In the genomic region with DNA sequence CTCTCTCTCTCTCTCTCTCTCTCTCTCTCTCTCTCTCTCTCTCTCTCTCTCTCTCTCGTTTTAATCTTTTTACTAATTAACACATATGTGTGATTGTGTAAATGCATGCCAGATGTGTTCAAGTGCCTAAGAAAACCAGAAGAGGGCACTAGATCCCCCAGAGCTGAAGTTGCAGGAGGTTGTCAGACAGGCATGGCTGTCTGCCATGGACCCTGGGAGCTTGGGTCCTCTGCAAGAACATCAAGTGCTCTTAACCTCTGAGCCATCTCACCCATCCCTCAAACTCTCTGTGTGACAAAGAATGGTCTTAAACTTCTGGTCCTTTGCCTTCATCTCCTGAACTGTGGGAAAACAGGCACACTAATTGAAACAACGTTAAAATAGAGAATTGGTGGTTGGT, we compare ENCODE assay signal across 26 mouse cellular contexts. TPM values are rescaled to one million over a fixed set of nuclear protein-coding genes. Genes with fewer than 3 reads are reported as not detected.
DNase-seq lines count a peak whose midpoint lies in the region; ATAC-seq and TF ChIP-seq lines count a peak whose summit lies in the region.
"Had no signal": no experiment of that assay in that cellular context is flagged by ENCODE, and none has a peak within 500 bp of the region (broad histone marks: within the 10 kb centered on the region; RNA-seq: fewer than 3 reads in every experiment).

No protein-coding gene starts in this region.

- no peak for ATAC-seq in kidney, postnatal 0 days (replicated peaks; ENCODE audit: low FRiP score, low read depth)
- ATAC-seq in kidney, embryonic 15.5 days (replicated peaks; ENCODE audit: low FRiP score): no peak
- ATAC-seq in midbrain, embryonic 11.5 days (ENCODE audit: low FRiP score): no peak
- no peak for ATAC-seq in midbrain, embryonic 16.5 days
- ATAC-seq: forebrain, postnatal 0 days; intestine, embryonic 15.5 days had no signal

- no peak overlapping the region for H3K4me2 ChIP-seq in kidney, postnatal 0 days (ENCODE audit: low read length)
- H3K4me2 ChIP-seq in kidney, embryonic 15.5 days: no peak overlapping the region
- no peak overlapping the region for H3K4me2 ChIP-seq in midbrain, embryonic 11.5 days
- no peak overlapping the region for H3K4me2 ChIP-seq in midbrain, embryonic 16.5 days (ENCODE audit: low read length)
- H3K4me2 ChIP-seq: embryonic facial prominence, embryonic 13.5 days; hindbrain, embryonic 12.5 days; intestine, embryonic 15.5 days had no signal

- H3K4me3 ChIP-seq in kidney, postnatal 0 days (replicated peaks; ENCODE audit: low read depth, low read length): no peak overlapping the region
- no peak overlapping the region for H3K4me3 ChIP-seq in kidney, embryonic 15.5 days (replicated peaks)
- no peak overlapping the region for H3K4me3 ChIP-seq in midbrain, embryonic 11.5 days (ENCODE audit: low read depth, low read length)
- H3K4me3 ChIP-seq in midbrain, embryonic 16.5 days (ENCODE audit: low read depth, low read length): no peak overlapping the region
- H3K4me3 ChIP-seq in MEL (ENCODE audit: control insufficient read depth in 1 of 2, insufficient read depth in 1 of 2, low read depth in 2 of 2, low read length in 2 of 2): no peak overlapping the region
- H3K4me3 ChIP-seq: embryonic facial prominence, embryonic 13.5 days; hindbrain, embryonic 12.5 days; intestine, embryonic 15.5 days had no signal

- no peak for DNase-seq in kidney, postnatal 0 days (ENCODE audit: low spot score)
- DNase-seq in midbrain, embryonic 11.5 days (ENCODE audit: low spot score, missing footprints): peak; percentile 56
- peak; percentile 48 for DNase-seq in MEL (ENCODE audit: low read depth, low spot score)
- peak; percentile 30 for DNase-seq in naive thymus-derived CD4-positive, alpha-beta T cell, adult 2 months (ENCODE audit: low read depth)
- DNase-seq in adrenal gland, postnatal 4 days (ENCODE audit: low spot score in 2 of 2): no peak
- DNase-seq in left cerebral cortex, adult 9 months (ENCODE audit: low spot score in 2 of 2): no peak
- DNase-seq: adrenal gland, postnatal 10 days; cerebellum, adult 9-10 months; forebrain, postnatal 0 days; lung, adult 2 months; midbrain, embryonic 14.5 days; thymus, adult 2 months had no signal

- no peak; the same call in 1 of the 2 replicates for TF ChIP-seq RAD21 in MEL (IDR thresholded peaks at IDR 0.05; ENCODE audit: low read depth, low read length)

- TF ChIP-seq CTCF in kidney, postnatal 0 days (IDR thresholded peaks at IDR 0.05; ENCODE audit: low read depth): peak; percentile 26; the same call in 1 of the 2 replicates
- peak; percentile 21 to 45 (median 36); a peak in 5 of 6 replicates for TF ChIP-seq CTCF in MEL (IDR thresholded peaks at IDR 0.05 in 2 of 3, conservative IDR thresholded peaks at IDR 0.05 in 1 of 3; ENCODE audit: control insufficient read depth in 1 of 3, insufficient read depth in 1 of 3, low read depth in 2 of 3, low read length in 3 of 3, poor library complexity in 1 of 3, severe bottlenecking in 1 of 3)

- WGBS in kidney, postnatal 0 days: 66% methylated on average over 2 of the region's 2 CpGs
- WGBS in kidney, embryonic 15.5 days: 56% methylated on average over 2 of the region's 2 CpGs
- WGBS in midbrain, embryonic 11.5 days: 78% methylated on average over 2 of the region's 2 CpGs
- WGBS in midbrain, embryonic 16.5 days: 60% methylated on average over 2 of the region's 2 CpGs

- no peak overlapping the region for H3K27ac ChIP-seq in kidney, postnatal 0 days
- no peak overlapping the region for H3K27ac ChIP-seq in kidney, embryonic 15.5 days
- no peak overlapping the region for H3K27ac ChIP-seq in midbrain, embryonic 11.5 days (ENCODE audit: low read depth, low read length)
- no peak overlapping the region for H3K27ac ChIP-seq in midbrain, embryonic 16.5 days (ENCODE audit: low read length)
- no peak overlapping the region for H3K27ac ChIP-seq in MEL (ENCODE audit: control insufficient read depth, low read depth, low read length)
- H3K27ac ChIP-seq: embryonic facial prominence, embryonic 13.5 days; hindbrain, embryonic 12.5 days; intestine, embryonic 15.5 days had no signal

- H3K4me1 ChIP-seq in kidney, postnatal 0 days (replicated peaks; ENCODE audit: insufficient read depth, low read length): no peaks in the 10 kb centered on the region
- peaks cover 11% of the 10 kb centered on the region for H3K4me1 ChIP-seq in kidney, embryonic 15.5 days
- H3K4me1 ChIP-seq in midbrain, embryonic 11.5 days (ENCODE audit: control insufficient read depth, insufficient read depth, low read length): no peaks in the 10 kb centered on the region
- H3K4me1 ChIP-seq in midbrain, embryonic 16.5 days (ENCODE audit: control insufficient read depth, insufficient read depth, low read length): no peaks in the 10 kb centered on the region
- H3K4me1 ChIP-seq in MEL (ENCODE audit: control insufficient read depth in 1 of 2, insufficient read depth in 2 of 2, low read length in 2 of 2): no peaks in the 10 kb centered on the region
- H3K4me1 ChIP-seq: hindbrain, embryonic 12.5 days had no signal

- H3K36me3 ChIP-seq in kidney, postnatal 0 days (ENCODE audit: insufficient read depth, low read length): no peaks in the 10 kb centered on the region
- H3K36me3 ChIP-seq in kidney, embryonic 15.5 days: no peaks in the 10 kb centered on the region
- H3K36me3 ChIP-seq in midbrain, embryonic 11.5 days (ENCODE audit: control insufficient read depth, insufficient read depth, low read length): no peaks in the 10 kb centered on the region
- no peaks in the 10 kb centered on the region for H3K36me3 ChIP-seq in midbrain, embryonic 16.5 days (ENCODE audit: control insufficient read depth, insufficient read depth, low read length)
- H3K36me3 ChIP-seq in MEL (ENCODE audit: control insufficient read depth in 1 of 2, insufficient read depth in 2 of 2, low read length in 2 of 2): peaks cover 0 to 3% of the 10 kb centered on the region in 2 experiments; a peak in 1 of 4 replicates
- H3K36me3 ChIP-seq: embryonic facial prominence, embryonic 13.5 days; hindbrain, embryonic 12.5 days; intestine, embryonic 15.5 days had no signal

- H3K9me3 ChIP-seq in kidney, postnatal 0 days (replicated peaks; ENCODE audit: low read length): no peaks in the 10 kb centered on the region
- no peaks in the 10 kb centered on the region for H3K9me3 ChIP-seq in kidney, embryonic 15.5 days (replicated peaks)
- no peaks in the 10 kb centered on the region for H3K9me3 ChIP-seq in midbrain, embryonic 11.5 days (ENCODE audit: control insufficient read depth, low read length)
- H3K9me3 ChIP-seq in midbrain, embryonic 16.5 days (replicated peaks; ENCODE audit: control insufficient read depth, low read length, poor library complexity, severe bottlenecking): no peaks in the 10 kb centered on the region
- H3K9me3 ChIP-seq in MEL (replicated peaks; ENCODE audit: insufficient read depth, low read length): no peaks in the 10 kb centered on the region
- H3K9me3 ChIP-seq: embryonic facial prominence, embryonic 13.5 days; hindbrain, embryonic 12.5 days; intestine, embryonic 15.5 days had no signal

- H3K79me2 ChIP-seq in MEL (ENCODE audit: control insufficient read depth, insufficient read depth, low read length, poor library complexity): no peaks in the 10 kb centered on the region

- TF ChIP-seq EP300 in MEL (IDR thresholded peaks at IDR 0.05; ENCODE audit: low read depth in 1 of 2, low read length in 2 of 2): no peak

- no peak overlapping the region for H3K9ac ChIP-seq in kidney, postnatal 0 days (ENCODE audit: low read depth, low read length)
- H3K9ac ChIP-seq in kidney, embryonic 15.5 days: no peak overlapping the region
- no peak overlapping the region for H3K9ac ChIP-seq in midbrain, embryonic 11.5 days (ENCODE audit: low read length)
- H3K9ac ChIP-seq in midbrain, embryonic 16.5 days (ENCODE audit: low read depth, low read length): no peak overlapping the region
- no peak overlapping the region for H3K9ac ChIP-seq in MEL (ENCODE audit: control insufficient read depth, low read depth, low read length, poor library complexity, severe bottlenecking)
- H3K9ac ChIP-seq: embryonic facial prominence, embryonic 13.5 days; forebrain, postnatal 0 days; hindbrain, embryonic 12.5 days; intestine, embryonic 15.5 days had no signal

- no peak for TF ChIP-seq POLR2A in MEL (IDR thresholded peaks at IDR 0.05; ENCODE audit: control insufficient read depth in 1 of 2, insufficient read depth in 1 of 2, low read depth in 1 of 2, low read length in 2 of 2, poor library complexity in 1 of 2)

- no peaks in the 10 kb centered on the region for H3K27me3 ChIP-seq in kidney, postnatal 0 days (ENCODE audit: insufficient read depth, low read length)
- H3K27me3 ChIP-seq in kidney, embryonic 15.5 days: no peaks in the 10 kb centered on the region
- H3K27me3 ChIP-seq in midbrain, embryonic 11.5 days (ENCODE audit: control insufficient read depth, insufficient read depth, low read length): no peaks in the 10 kb centered on the region
- no peaks in the 10 kb centered on the region for H3K27me3 ChIP-seq in midbrain, embryonic 16.5 days (ENCODE audit: control insufficient read depth, insufficient read depth, low read depth, low read length)
- no peaks in the 10 kb centered on the region for H3K27me3 ChIP-seq in MEL (ENCODE audit: control insufficient read depth in 1 of 2, insufficient read depth in 2 of 2, low read length in 2 of 2)
- H3K27me3 ChIP-seq: embryonic facial prominence, embryonic 13.5 days; hindbrain, embryonic 12.5 days; intestine, embryonic 15.5 days had no signal

RNA-seq across cellular contexts. Expression of a gene that starts 11.4 kb away (rescaled TPM):
- polyA plus RNA-seq in kidney, postnatal 0 days (2015; fragmentation: Nextera tagmentation; extraction: Ambion mirVana): not detected in 2 replicates
- not detected in 2 replicates for polyA plus RNA-seq in kidney, embryonic 15.5 days (2015; fragmentation: Nextera tagmentation; extraction: Ambion mirVana)
- polyA plus RNA-seq in midbrain, embryonic 11.5 days (2014; fragmentation: Nextera tagmentation; extraction: Ambion mirVana): not detected in 2 replicates
- polyA plus RNA-seq in midbrain, embryonic 16.5 days (2015; fragmentation: Nextera tagmentation; extraction: Ambion mirVana): not detected in 2 replicates
- not detected in 2 replicates for total RNA-seq in MEL (2012; rRNA removed)
- polyA plus RNA-seq in MEL (2012; ENCODE audit: insufficient read depth in 1 of 2, insufficient read length in 2 of 2, low read depth in 1 of 2, low replicate concordance in 2 of 2, missing spikeins in 1 of 2): not detected
- total RNA-seq in adrenal gland, postnatal 4 days (2021): not detected
- total RNA-seq: adrenal gland, postnatal 10 days; ES-E14; forebrain, postnatal 0 days; gastrocnemius, adult 18-20 months; granulocyte monocyte progenitor cell, adult 5-6 weeks; layer of hippocampus, adult 18-20 months; left cerebral cortex, adult 18-20 months had no signal
- polyA plus RNA-seq: embryonic facial prominence, embryonic 13.5 days; forebrain, postnatal 0 days; heart, embryonic 16.5 days; hindbrain, embryonic 12.5 days; intestine, embryonic 15.5 days; limb, embryonic 11.5 days; midbrain, embryonic 14.5 days; small intestine, adult 2 months; thymus, adult 2 months; urinary bladder, adult 2 months had no signal

RNA-seq across cellular contexts. Expression of a gene that starts 29.2 kb away (rescaled TPM):
- polyA plus RNA-seq in kidney, postnatal 0 days (2015; fragmentation: Nextera tagmentation; extraction: Ambion mirVana): 0.30 and 0.51 TPM in 2 replicates
- 0.12 and 0.16 TPM in 2 replicates for polyA plus RNA-seq in kidney, embryonic 15.5 days (2015; fragmentation: Nextera tagmentation; extraction: Ambion mirVana)
- polyA plus RNA-seq in midbrain, embryonic 11.5 days (2014; fragmentation: Nextera tagmentation; extraction: Ambion mirVana): 0.07 and 0.15 TPM in 2 replicates
- 0.08 and 0.09 TPM in 2 replicates for polyA plus RNA-seq in midbrain, embryonic 16.5 days (2015; fragmentation: Nextera tagmentation; extraction: Ambion mirVana)
- total RNA-seq in MEL (2012; rRNA removed): 0.92 and 1.7 TPM in 2 replicates
- polyA plus RNA-seq in MEL (2012; ENCODE audit: insufficient read depth in 1 of 2, insufficient read length in 2 of 2, low read depth in 1 of 2, low replicate concordance in 2 of 2, missing spikeins in 1 of 2): under 1 TPM in 1 of 2 experiments, not detected in 1; 0.11 TPM
- total RNA-seq in adrenal gland, postnatal 4 days (2021): under 1 TPM; 0.45 to 0.68 TPM
- total RNA-seq: gastrocnemius, adult 18-20 months; layer of hippocampus, adult 18-20 months; left cerebral cortex, adult 18-20 months had no signal
- polyA plus RNA-seq: hindbrain, embryonic 12.5 days; midbrain, embryonic 14.5 days had no signal

RNA-seq across cellular contexts. Expression of a gene that starts 52.9 kb away (rescaled TPM):
- polyA plus RNA-seq in kidney, postnatal 0 days (2015; fragmentation: Nextera tagmentation; extraction: Ambion mirVana): 487 TPM in 2 replicates
- 446 and 449 TPM in 2 replicates for polyA plus RNA-seq in kidney, embryonic 15.5 days (2015; fragmentation: Nextera tagmentation; extraction: Ambion mirVana)
- polyA plus RNA-seq in midbrain, embryonic 11.5 days (2014; fragmentation: Nextera tagmentation; extraction: Ambion mirVana): 316 and 328 TPM in 2 replicates
- polyA plus RNA-seq in midbrain, embryonic 16.5 days (2015; fragmentation: Nextera tagmentation; extraction: Ambion mirVana): 434 and 444 TPM in 2 replicates
- total RNA-seq in MEL (2012; rRNA removed): 141 and 166 TPM in 2 replicates
- 100 to 1,000 TPM; 108 to 423 TPM for polyA plus RNA-seq in MEL (2012; ENCODE audit: insufficient read depth in 1 of 2, insufficient read length in 2 of 2, low read depth in 1 of 2, low replicate concordance in 2 of 2, missing spikeins in 1 of 2)
- 100 to 1,000 TPM; 198 to 205 TPM for total RNA-seq in adrenal gland, postnatal 4 days (2021)

RNA-seq across cellular contexts. Expression of a gene that starts 57.7 kb away (rescaled TPM):
- polyA plus RNA-seq in kidney, postnatal 0 days (2015; fragmentation: Nextera tagmentation; extraction: Ambion mirVana): 0.07 and 0.18 TPM in 2 replicates
- 0.17 and 0.40 TPM in 2 replicates for polyA plus RNA-seq in kidney, embryonic 15.5 days (2015; fragmentation: Nextera tagmentation; extraction: Ambion mirVana)
- 0.22 and 0.25 TPM in 2 replicates for polyA plus RNA-seq in midbrain, embryonic 11.5 days (2014; fragmentation: Nextera tagmentation; extraction: Ambion mirVana)
- polyA plus RNA-seq in midbrain, embryonic 16.5 days (2015; fragmentation: Nextera tagmentation; extraction: Ambion mirVana): 0.17 and 0.49 TPM in 2 replicates
- 0.04 TPM in 1 of 2 replicates, not detected in the other for total RNA-seq in MEL (2012; rRNA removed)
- polyA plus RNA-seq in MEL (2012; ENCODE audit: insufficient read depth in 1 of 2, insufficient read length in 2 of 2, low read depth in 1 of 2, low replicate concordance in 2 of 2, missing spikeins in 1 of 2): under 1 TPM in 1 of 2 experiments, not detected in 1; 0.10 TPM
- total RNA-seq in adrenal gland, postnatal 4 days (2021): 1 to 10 TPM; 3.9 to 4.0 TPM
- total RNA-seq: ES-E14; forebrain, postnatal 0 days; layer of hippocampus, adult 18-20 months; left cerebral cortex, adult 18-20 months had no signal
- polyA plus RNA-seq: small intestine, adult 2 months had no signal

RNA-seq across cellular contexts. Expression of a gene that starts 58.8 kb away (rescaled TPM):
- 65.4 and 71.8 TPM in 2 replicates for polyA plus RNA-seq in kidney, postnatal 0 days (2015; fragmentation: Nextera tagmentation; extraction: Ambion mirVana)
- 62.7 and 70.9 TPM in 2 replicates for polyA plus RNA-seq in kidney, embryonic 15.5 days (2015; fragmentation: Nextera tagmentation; extraction: Ambion mirVana)
- 6.9 and 9.3 TPM in 2 replicates for polyA plus RNA-seq in midbrain, embryonic 11.5 days (2014; fragmentation: Nextera tagmentation; extraction: Ambion mirVana)
- 8.2 and 11.8 TPM in 2 replicates for polyA plus RNA-seq in midbrain, embryonic 16.5 days (2015; fragmentation: Nextera tagmentation; extraction: Ambion mirVana)
- total RNA-seq in MEL (2012; rRNA removed): not detected in 2 replicates
- under 1 TPM in 1 of 2 experiments, not detected in 1; 0.11 TPM for polyA plus RNA-seq in MEL (2012; ENCODE audit: insufficient read depth in 1 of 2, insufficient read length in 2 of 2, low read depth in 1 of 2, low replicate concordance in 2 of 2, missing spikeins in 1 of 2)
- total RNA-seq in adrenal gland, postnatal 4 days (2021): 100 to 1,000 TPM; 252 to 275 TPM

Comparison
In these comparisons a context has a peak if more than half of its experiments do, and no peak if none do; other contexts are left out.
1. DNase-seq: peak in midbrain, embryonic 11.5 days (single experiment), MEL (single experiment) and naive thymus-derived CD4-positive, alpha-beta T cell, adult 2 months (single experiment); none in kidney, postnatal 0 days (single experiment), adrenal gland, postnatal 4 days (0 of 2) and left cerebral cortex, adult 9 months (0 of 2).